Mouse (Mus musculus): ENCODE data around the gene Cpa4. TPM values are rescaled to one million over a fixed set of nuclear protein-coding genes. Genes with fewer than 3 reads are reported as not detected.

Gene Cpa4
- polyA plus RNA-seq, 1 experiment from 2014 or later = 1.4 TPM

- H3K36me3 ChIP-seq (ENCODE audit: control insufficient read depth, insufficient read depth, low read length) = no peaks in the 10 kb centered on the region
- peak; percentile 56; the same call in 1 of the 2 replicates for ATAC-seq (ENCODE audit: insufficient read depth, low FRiP score)
- H3K4me1 ChIP-seq (ENCODE audit: control insufficient read depth, insufficient read depth, low read length) = no peaks in the 10 kb centered on the region
- no peaks in the 10 kb centered on the region for H3K9me3 ChIP-seq (replicated peaks; ENCODE audit: control insufficient read depth, low read length)
- no peak overlapping the region for H3K4me3 ChIP-seq (replicated peaks; ENCODE audit: low read length)
- H3K4me2 ChIP-seq (ENCODE audit: low read depth, low read length) = no peak overlapping the region
- no peak overlapping the region for H3K27ac ChIP-seq (ENCODE audit: low read length)
- H3K9ac ChIP-seq (ENCODE audit: low read length) = no peak overlapping the region
- H3K27me3 ChIP-seq (ENCODE audit: control insufficient read depth, insufficient read depth, low read length) = no peaks in the 10 kb centered on the region
- 15% methylated on average over 6 of the region's 9 CpGs for WGBS
These were observed 12.1 kb upstream of the Cpa4 start for GRCm38 (mm10) chr6:30556080-30556479.

DNA sequence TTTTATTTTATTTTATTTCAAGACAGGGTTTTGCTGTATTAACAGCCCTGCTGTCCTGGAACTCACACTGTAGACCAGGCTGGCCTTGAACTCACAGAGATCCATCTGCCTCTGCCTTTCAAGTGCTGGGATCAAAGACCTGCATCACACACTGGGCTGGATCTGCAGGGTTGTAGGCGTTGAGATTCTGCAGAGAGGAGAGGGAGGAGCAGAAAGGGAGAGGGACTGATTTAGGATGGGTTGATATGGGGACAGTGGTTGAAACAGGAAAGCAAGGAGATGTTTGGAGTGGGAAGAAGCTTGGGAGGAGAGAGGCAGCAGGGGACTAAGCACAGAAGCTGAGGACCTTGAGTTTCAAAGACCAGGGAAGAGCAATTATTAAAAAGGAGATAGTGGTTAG is 8.4 kb upstream of the Cpa4 start:
- Histone ChIP-seq H3K9me3 (replicated peaks; ENCODE audit: control insufficient read depth, low read length) (no peaks in the 10 kb centered on the region), H3K4me1 (ENCODE audit: control insufficient read depth, insufficient read depth, low read length) (peaks cover 5% of the 10 kb centered on the region; the same call in 1 of the 2 replicates), H3K27ac (ENCODE audit: low read length) (no peak overlapping the region), H3K4me2 (ENCODE audit: low read depth, low read length) (no peak overlapping the region), H3K9ac (ENCODE audit: low read length) (no peak overlapping the region), H3K27me3 (ENCODE audit: control insufficient read depth, insufficient read depth, low read length) (no peaks in the 10 kb centered on the region), H3K36me3 (ENCODE audit: control insufficient read depth, insufficient read depth, low read length) (no peaks in the 10 kb centered on the region), H3K4me3 (replicated peaks; ENCODE audit: low read length) (no peak overlapping the region)
- no peak for ATAC-seq (ENCODE audit: insufficient read depth, low FRiP score)
- WGBS = 47% methylated on average over 1 of the region's 1 CpGs

- H3K9ac ChIP-seq (ENCODE audit: low read length) = no peak overlapping the region
- 68% methylated on average over 4 of the region's 4 CpGs for WGBS
- no peak overlapping the region for H3K4me3 ChIP-seq (replicated peaks; ENCODE audit: low read length)
- no peaks in the 10 kb centered on the region for H3K9me3 ChIP-seq (replicated peaks; ENCODE audit: control insufficient read depth, low read length)
- no peaks in the 10 kb centered on the region for H3K36me3 ChIP-seq (ENCODE audit: control insufficient read depth, insufficient read depth, low read length)
- no peak for ATAC-seq (ENCODE audit: insufficient read depth, low FRiP score)
- no peak overlapping the region for H3K4me2 ChIP-seq (ENCODE audit: low read depth, low read length)
- H3K27ac ChIP-seq (ENCODE audit: low read length) = no peak overlapping the region
- no peaks in the 10 kb centered on the region for H3K27me3 ChIP-seq (ENCODE audit: control insufficient read depth, insufficient read depth, low read length)
- H3K4me1 ChIP-seq (ENCODE audit: control insufficient read depth, insufficient read depth, low read length) = peaks cover 5% of the 10 kb centered on the region; the same call in 1 of the 2 replicates
These were observed 6.0 kb upstream of the Cpa4 start for GRCm38 (mm10) chr6:30562132-30562531.

DNA sequence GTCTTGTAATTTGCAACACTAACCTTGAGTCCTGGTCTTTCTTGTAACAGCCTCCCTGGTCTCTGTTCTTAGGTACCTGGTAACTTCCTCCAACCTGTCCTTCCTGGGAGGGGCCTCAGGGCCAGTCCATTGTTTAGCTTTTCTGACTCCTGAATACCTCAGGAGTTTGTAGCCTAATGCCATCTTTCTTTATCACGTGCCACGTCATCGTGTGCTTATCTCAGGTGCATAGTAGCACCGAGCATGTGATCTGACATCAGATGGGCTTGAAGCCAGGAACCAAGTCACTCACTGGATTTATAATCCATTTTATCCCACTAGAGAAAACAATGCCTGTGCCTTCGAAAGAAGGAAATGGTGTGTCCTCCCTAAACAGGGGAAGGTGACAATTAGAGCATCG is 4.6 kb upstream of the Cpa4 start:
- ATAC-seq (ENCODE audit: insufficient read depth, low FRiP score) = no peak
- H3K4me2 ChIP-seq (ENCODE audit: low read depth, low read length) = no peak overlapping the region
- no peaks in the 10 kb centered on the region for H3K9me3 ChIP-seq (replicated peaks; ENCODE audit: control insufficient read depth, low read length)
- no peaks in the 10 kb centered on the region for H3K27me3 ChIP-seq (ENCODE audit: control insufficient read depth, insufficient read depth, low read length)
- no peaks in the 10 kb centered on the region for H3K36me3 ChIP-seq (ENCODE audit: control insufficient read depth, insufficient read depth, low read length)
- peaks cover 5% of the 10 kb centered on the region; the same call in 1 of the 2 replicates for H3K4me1 ChIP-seq (ENCODE audit: control insufficient read depth, insufficient read depth, low read length)
- no peak overlapping the region for H3K27ac ChIP-seq (ENCODE audit: low read length)
- H3K9ac ChIP-seq (ENCODE audit: low read length) = no peak overlapping the region
- no peak overlapping the region for H3K4me3 ChIP-seq (replicated peaks; ENCODE audit: low read length)
- WGBS = 47% methylated on average over 6 of the region's 6 CpGs

GRCm38 (mm10) chr6:30564051-30564450 is 4.1 kb upstream of the Cpa4 start:
- 82% methylated on average over 6 of the region's 6 CpGs for whole genome bisulfite sequencing
- Histone ChIP-seq H3K4me3 (replicated peaks; ENCODE audit: low read length) (no peak overlapping the region), H3K27ac (ENCODE audit: low read length) (no peak overlapping the region), H3K9ac (ENCODE audit: low read length) (no peak overlapping the region), H3K36me3 (ENCODE audit: control insufficient read depth, insufficient read depth, low read length) (no peaks in the 10 kb centered on the region), H3K27me3 (ENCODE audit: control insufficient read depth, insufficient read depth, low read length) (no peaks in the 10 kb centered on the region), H3K4me2 (ENCODE audit: low read depth, low read length) (no peak overlapping the region), H3K4me1 (ENCODE audit: control insufficient read depth, insufficient read depth, low read length) (peaks cover 5% of the 10 kb centered on the region; the same call in 1 of the 2 replicates), H3K9me3 (replicated peaks; ENCODE audit: control insufficient read depth, low read length) (no peaks in the 10 kb centered on the region)
- ATAC-seq (ENCODE audit: insufficient read depth, low FRiP score) = no peak

DNA sequence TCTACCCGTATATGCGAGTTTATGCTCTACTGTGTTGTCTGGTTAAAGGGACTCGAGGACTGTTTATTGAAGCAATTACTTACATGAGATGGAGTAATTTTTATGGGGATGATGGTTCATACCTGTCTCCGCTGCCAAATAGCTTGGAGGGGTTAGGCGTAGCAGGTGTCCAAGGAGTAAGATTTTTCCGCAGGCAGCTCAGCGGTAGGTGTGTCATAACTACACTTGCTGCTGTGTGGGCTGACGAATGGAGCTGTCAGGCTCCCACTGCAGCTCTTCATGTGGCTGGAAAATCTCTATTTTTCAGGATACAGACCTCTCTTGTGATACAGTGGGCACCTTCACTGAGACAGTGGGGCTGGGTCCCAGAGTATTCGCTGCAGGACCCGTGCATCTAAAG is 1.2 kb downstream of the Cpa4 start:
- no peak for ATAC-seq (ENCODE audit: insufficient read depth, low FRiP score)
- no peaks in the 10 kb centered on the region for H3K9me3 ChIP-seq (replicated peaks; ENCODE audit: control insufficient read depth, low read length)
- H3K9ac ChIP-seq (ENCODE audit: low read length) = no peak overlapping the region
- H3K4me2 ChIP-seq (ENCODE audit: low read depth, low read length) = no peak overlapping the region
- 68% methylated on average over 10 of the region's 10 CpGs for WGBS
- H3K36me3 ChIP-seq (ENCODE audit: control insufficient read depth, insufficient read depth, low read length) = no peaks in the 10 kb centered on the region
- H3K4me1 ChIP-seq (ENCODE audit: control insufficient read depth, insufficient read depth, low read length) = peaks cover 7% of the 10 kb centered on the region
- no peak overlapping the region for H3K4me3 ChIP-seq (replicated peaks; ENCODE audit: low read length)
- no peak overlapping the region for H3K27ac ChIP-seq (ENCODE audit: low read length)
- H3K27me3 ChIP-seq (ENCODE audit: control insufficient read depth, insufficient read depth, low read length) = no peaks in the 10 kb centered on the region

DNA sequence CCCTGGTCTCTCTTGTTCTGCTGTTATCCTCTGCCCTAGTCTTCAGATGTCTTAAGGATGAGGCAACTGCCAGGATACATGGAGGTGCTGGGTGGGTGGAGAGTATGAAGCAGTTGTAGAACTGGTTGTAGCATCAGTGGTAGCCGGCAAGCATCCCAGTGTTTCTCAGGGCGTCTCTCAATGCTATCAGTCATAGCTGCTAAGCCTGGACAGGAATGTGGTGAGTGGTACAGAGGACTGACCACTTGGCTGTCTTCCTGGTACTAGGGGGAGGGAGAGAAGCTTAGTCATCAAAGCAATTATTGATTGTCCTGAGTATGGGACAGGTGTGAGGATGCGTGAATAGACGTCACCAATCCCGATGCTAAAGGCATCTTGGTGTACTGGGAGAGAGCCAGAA is 1.8 kb downstream of the Cpa4 start:
- Histone ChIP-seq H3K4me2 (ENCODE audit: low read depth, low read length) (no peak overlapping the region), H3K9me3 (replicated peaks; ENCODE audit: control insufficient read depth, low read length) (no peaks in the 10 kb centered on the region), H3K36me3 (ENCODE audit: control insufficient read depth, insufficient read depth, low read length) (no peaks in the 10 kb centered on the region), H3K9ac (ENCODE audit: low read length) (no peak overlapping the region), H3K4me3 (replicated peaks; ENCODE audit: low read length) (no peak overlapping the region), H3K27me3 (ENCODE audit: control insufficient read depth, insufficient read depth, low read length) (no peaks in the 10 kb centered on the region), H3K4me1 (ENCODE audit: control insufficient read depth, insufficient read depth, low read length) (peaks cover 7% of the 10 kb centered on the region), H3K27ac (ENCODE audit: low read length) (no peak overlapping the region)
- no peak for ATAC-seq (ENCODE audit: insufficient read depth, low FRiP score)
- WGBS = 76% methylated on average over 5 of the region's 5 CpGs

GRCm38 (mm10) chr6:30572456-30573311 is 4.5 kb downstream of the Cpa4 start:
- no peak overlapping the region for H3K4me3 ChIP-seq (replicated peaks; ENCODE audit: low read length)
- H3K4me2 ChIP-seq (ENCODE audit: low read depth, low read length) = no peak overlapping the region
- H3K4me1 ChIP-seq (ENCODE audit: control insufficient read depth, insufficient read depth, low read length) = peaks cover 15% of the 10 kb centered on the region
- ATAC-seq (ENCODE audit: insufficient read depth, low FRiP score) = peak; percentile 41; the same call in 1 of the 2 replicates
- no peak overlapping the region for H3K9ac ChIP-seq (ENCODE audit: low read length)
- no peaks in the 10 kb centered on the region for H3K27me3 ChIP-seq (ENCODE audit: control insufficient read depth, insufficient read depth, low read length)
- peak overlapping the region; percentile 50 for H3K27ac ChIP-seq (ENCODE audit: low read length)
- no peaks in the 10 kb centered on the region for H3K36me3 ChIP-seq (ENCODE audit: control insufficient read depth, insufficient read depth, low read length)
- no peaks in the 10 kb centered on the region for H3K9me3 ChIP-seq (replicated peaks; ENCODE audit: control insufficient read depth, low read length)
- WGBS = 57% methylated on average over 20 of the region's 20 CpGs

DNA sequence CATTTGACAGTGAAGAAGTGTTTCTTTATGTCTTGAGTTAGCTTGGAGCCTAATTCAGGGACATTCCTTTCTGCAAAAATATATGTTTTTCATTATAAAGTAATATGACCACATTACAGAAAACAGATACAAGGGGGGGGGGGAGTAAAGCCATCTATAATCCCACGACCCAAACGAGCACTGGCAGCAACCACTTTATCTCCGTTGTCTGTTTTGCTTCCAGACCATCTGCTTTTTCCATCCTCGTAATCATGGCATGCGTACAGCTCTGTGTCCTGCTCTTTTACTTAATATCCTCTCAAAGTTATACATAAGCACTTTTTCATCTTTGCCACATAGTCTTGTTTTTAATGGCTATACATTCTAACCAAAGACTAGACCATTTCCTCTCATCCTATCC is 5.2 kb downstream of the Cpa4 start:
- Histone ChIP-seq H3K4me1 (ENCODE audit: control insufficient read depth, insufficient read depth, low read length) (peaks cover 15% of the 10 kb centered on the region), H3K4me3 (replicated peaks; ENCODE audit: low read length) (no peak overlapping the region), H3K9ac (ENCODE audit: low read length) (no peak overlapping the region), H3K9me3 (replicated peaks; ENCODE audit: control insufficient read depth, low read length) (no peaks in the 10 kb centered on the region), H3K27ac (ENCODE audit: low read length) (peak overlapping the region; percentile 56; the same call in 1 of the 2 replicates), H3K27me3 (ENCODE audit: control insufficient read depth, insufficient read depth, low read length) (no peaks in the 10 kb centered on the region), H3K4me2 (ENCODE audit: low read depth, low read length) (no peak overlapping the region), H3K36me3 (ENCODE audit: control insufficient read depth, insufficient read depth, low read length) (no peaks in the 10 kb centered on the region)
- WGBS = 39% methylated on average over 5 of the region's 5 CpGs
- ATAC-seq (ENCODE audit: insufficient read depth, low FRiP score) = peak; percentile 9; the same call in 1 of the 2 replicates
